Mouse (Mus musculus) liver, adult 2 months (tissue): ENCODE results near the gene Gprc5a.

ENCODE experiments used
- CTCF ChIP-seq: fragments of 200-500 bp; IDR thresholded peaks from 2 replicates; pipeline ENCODE4 v1.5.1; 2011; ENCODE audit warnings: low read depth, low read length, control low read depth
- POLR2A ChIP-seq: fragments of 200-500 bp; IDR thresholded peaks from 2 replicates; pipeline ENCODE4 v1.6.1; 2011; ENCODE audit warnings: low read length, control low read depth; ENCODE audit not compliant: insufficient read depth; ENCODE audit errors: extremely low read depth

- TF ChIP-seq POLR2A (no peak), CTCF (no peak)
These were observed 25.2 kb downstream of the Gprc5a start for GRCm38 (mm10) chr6:135090661-135091060.
